In genomic region chr7:16102686-16103226, GRCm38 (mm10) we compare ENCODE assay signal across 20 mouse cellular contexts. TPM values are rescaled to one million over a fixed set of nuclear protein-coding genes. Genes with fewer than 3 reads are reported as not detected.
DNase-seq lines count a peak whose midpoint lies in the region; ATAC-seq and TF ChIP-seq lines count a peak whose summit lies in the region.
"Had no signal": no experiment of that assay in that cellular context is flagged by ENCODE, and none has a peak within 500 bp of the region (broad histone marks: within the 10 kb centered on the region; RNA-seq: fewer than 3 reads in every experiment).

No protein-coding gene starts in this region.

- peaks cover 42% of the 10 kb centered on the region for H3K36me3 ChIP-seq in forebrain, embryonic 13.5 days (ENCODE audit: poor library complexity, severe bottlenecking)
- peaks cover 61% of the 10 kb centered on the region for H3K36me3 ChIP-seq in forebrain, embryonic 10.5 days (replicated peaks)

- H3K27me3 ChIP-seq in forebrain, embryonic 13.5 days: no peaks in the 10 kb centered on the region
- H3K27me3 ChIP-seq in forebrain, embryonic 10.5 days (ENCODE audit: poor library complexity, severe bottlenecking): no peaks in the 10 kb centered on the region
- H3K27me3 ChIP-seq: Patski had no signal

- no peak for ATAC-seq in forebrain, embryonic 13.5 days

- no peak for DNase-seq in forebrain, embryonic 10.5 days (ENCODE audit: extremely low spot score, low spot score)
- no peak for DNase-seq in left cerebral cortex, adult 2 months (ENCODE audit: extremely low spot score in 1 of 2, low spot score in 2 of 2)
- no peak for DNase-seq in left cerebral cortex, postnatal 36 days (ENCODE audit: low spot score in 2 of 2)
- peak; percentile 17 for DNase-seq in R1 (ENCODE audit: low read depth, low spot score)
- peak; percentile 60 for DNase-seq in brain, adult 2 months (ENCODE audit: low read depth, low spot score)
- no peak for DNase-seq in right cerebral cortex, adult 2 months (ENCODE audit: low spot score in 2 of 2)
- DNase-seq: adrenal gland, postnatal 36 days; gastrocnemius, postnatal 36 days; kidney, adult 11 months; kidney, postnatal 10 days; lung, embryonic 14.5 days; thymus, postnatal 36 days had no signal

- 91% methylated on average over 5 of the region's 5 CpGs for WGBS in forebrain, embryonic 13.5 days
- 89% methylated on average over 5 of the region's 5 CpGs for WGBS in forebrain, embryonic 10.5 days

- no peak overlapping the region for H3K27ac ChIP-seq in forebrain, embryonic 13.5 days
- H3K27ac ChIP-seq in forebrain, embryonic 10.5 days: no peak overlapping the region
- peak overlapping the region; percentile 94 for H3K27ac ChIP-seq in left cerebral cortex, adult 2 months

- no peak overlapping the region for H3K4me2 ChIP-seq in forebrain, embryonic 13.5 days
- H3K4me2 ChIP-seq: liver, embryonic 11.5 days; lung, embryonic 14.5 days had no signal

- no peaks in the 10 kb centered on the region for H3K9me3 ChIP-seq in forebrain, embryonic 13.5 days (replicated peaks)
- no peaks in the 10 kb centered on the region for H3K9me3 ChIP-seq in forebrain, embryonic 10.5 days

- H3K4me3 ChIP-seq in forebrain, embryonic 13.5 days: no peak overlapping the region
- no peak overlapping the region for H3K4me3 ChIP-seq in forebrain, embryonic 10.5 days
- H3K4me3 ChIP-seq in left cerebral cortex, adult 2 months: no peak overlapping the region

- TF ChIP-seq CTCF in left cerebral cortex, adult 2 months (IDR thresholded peaks at IDR 0.05): no peak

- H3K9ac ChIP-seq in forebrain, embryonic 13.5 days: 0 out of 2 replicates have a peak overlapping the region, but pooled peaks have one; percentile 12

- intact Hi-C loops in left cerebral cortex, adult 2 months (cut with DNase I): loop anchor here (1.0 to 2.0 kb wide), 2 partner anchors 28 to 47 kb away; no protein-coding TSS in a partner anchor
- intact Hi-C loops in left cerebral cortex, postnatal 36 days (cut with DNase I): loop anchor here (5.0 kb wide), 1 partner anchor 45 kb away; no protein-coding TSS in a partner anchor

- peaks cover 29% of the 10 kb centered on the region for H3K4me1 ChIP-seq in forebrain, embryonic 13.5 days
- peaks cover 31% of the 10 kb centered on the region for H3K4me1 ChIP-seq in forebrain, embryonic 10.5 days

RNA-seq across cellular contexts. Expression of gene Napa, which starts 4.5 kb away (rescaled TPM):
- polyA plus RNA-seq in forebrain, embryonic 13.5 days (2015; fragmentation: Nextera tagmentation; extraction: Ambion mirVana): 166 and 186 TPM in 2 replicates
- 169 and 171 TPM in 2 replicates for polyA plus RNA-seq in forebrain, embryonic 10.5 days (2016; fragmentation: Nextera tagmentation; extraction: Ambion mirVana)
- total RNA-seq in left cerebral cortex, adult 2 months (2021): 100 to 1,000 TPM; 269 to 280 TPM
- 100 to 1,000 TPM; 269 to 307 TPM for total RNA-seq in left cerebral cortex, postnatal 36 days (2021)

RNA-seq across cellular contexts. Expression of gene Kptn, which starts 16.9 kb away (rescaled TPM):
- 37.2 and 38.4 TPM in 2 replicates for polyA plus RNA-seq in forebrain, embryonic 13.5 days (2015; fragmentation: Nextera tagmentation; extraction: Ambion mirVana)
- 26.0 and 28.8 TPM in 2 replicates for polyA plus RNA-seq in forebrain, embryonic 10.5 days (2016; fragmentation: Nextera tagmentation; extraction: Ambion mirVana)
- 10 to 100 TPM; 42.9 to 46.3 TPM for total RNA-seq in left cerebral cortex, adult 2 months (2021)
- total RNA-seq in left cerebral cortex, postnatal 36 days (2021): 10 to 100 TPM; 40.9 to 44.9 TPM

RNA-seq across cellular contexts. Expression of gene Slc8a2, which starts 26.9 kb away (rescaled TPM):
- 0.67 and 0.68 TPM in 2 replicates for polyA plus RNA-seq in forebrain, embryonic 13.5 days (2015; fragmentation: Nextera tagmentation; extraction: Ambion mirVana)
- polyA plus RNA-seq in forebrain, embryonic 10.5 days (2016; fragmentation: Nextera tagmentation; extraction: Ambion mirVana): 0.22 and 0.34 TPM in 2 replicates
- 100 to 1,000 TPM; 226 TPM for total RNA-seq in left cerebral cortex, adult 2 months (2021)
- 100 to 1,000 TPM; 242 to 273 TPM for total RNA-seq in left cerebral cortex, postnatal 36 days (2021)
- total RNA-seq: hematopoietic stem cell, adult 5-6 weeks; neutrophil, adult 5-6 weeks had no signal
- polyA plus RNA-seq: macrophage had no signal

RNA-seq across cellular contexts. Expression of gene Zfp541, which starts 41.1 kb away (rescaled TPM):
- polyA plus RNA-seq in forebrain, embryonic 13.5 days (2015; fragmentation: Nextera tagmentation; extraction: Ambion mirVana): not detected in 2 replicates
- polyA plus RNA-seq in forebrain, embryonic 10.5 days (2016; fragmentation: Nextera tagmentation; extraction: Ambion mirVana): 0.10 TPM in 1 of 2 replicates, not detected in the other
- total RNA-seq in left cerebral cortex, adult 2 months (2021): under 1 TPM; 0.77 to 0.97 TPM
- under 1 TPM; 0.64 to 0.88 TPM for total RNA-seq in left cerebral cortex, postnatal 36 days (2021)
- total RNA-seq: common myeloid progenitor, adult 5-6 weeks; gastrocnemius, postnatal 36 days; hematopoietic stem cell, adult 5-6 weeks had no signal
- polyA plus RNA-seq: liver, embryonic 11.5 days; lung, embryonic 14.5 days; macrophage; small intestine, adult 2 months had no signal

RNA-seq across cellular contexts. Expression of gene Bicra, which starts 55.0 kb away (rescaled TPM):
- 8.4 and 8.5 TPM in 2 replicates for polyA plus RNA-seq in forebrain, embryonic 13.5 days (2015; fragmentation: Nextera tagmentation; extraction: Ambion mirVana)
- polyA plus RNA-seq in forebrain, embryonic 10.5 days (2016; fragmentation: Nextera tagmentation; extraction: Ambion mirVana): 7.0 and 7.7 TPM in 2 replicates
- total RNA-seq in left cerebral cortex, adult 2 months (2021): 10 to 100 TPM; 14.5 to 15.4 TPM
- total RNA-seq in left cerebral cortex, postnatal 36 days (2021): 10 to 100 TPM; 11.4 to 17.3 TPM

Comparison
In these comparisons a context has a peak if more than half of its experiments do, and no peak if none do; other contexts are left out.
1. DNase-seq: peak in R1 (single experiment) and brain, adult 2 months (single experiment); none in forebrain, embryonic 10.5 days (single experiment), left cerebral cortex, adult 2 months (0 of 2), left cerebral cortex, postnatal 36 days (0 of 2) and right cerebral cortex, adult 2 months (0 of 2).